Mouse (Mus musculus) urinary bladder, adult 18-20 months (tissue): ENCODE data around the gene Cngb1.

Experiments
- DNase-seq, 2 experiments: peaks; one replicate each; pipeline ENCODE4 v3.0.0; 2022; ENCODE audit warnings: low spot score in 2 of 2, mixed read lengths in 2 of 2

Gene Cngb1

GRCm38 (mm10) chr8:95306431-95306830, at the start of gene Cngb1:
Gene Cngb1 (minus strand): TSS chr8:95306585.
- no peak for DNase-seq

DNA sequence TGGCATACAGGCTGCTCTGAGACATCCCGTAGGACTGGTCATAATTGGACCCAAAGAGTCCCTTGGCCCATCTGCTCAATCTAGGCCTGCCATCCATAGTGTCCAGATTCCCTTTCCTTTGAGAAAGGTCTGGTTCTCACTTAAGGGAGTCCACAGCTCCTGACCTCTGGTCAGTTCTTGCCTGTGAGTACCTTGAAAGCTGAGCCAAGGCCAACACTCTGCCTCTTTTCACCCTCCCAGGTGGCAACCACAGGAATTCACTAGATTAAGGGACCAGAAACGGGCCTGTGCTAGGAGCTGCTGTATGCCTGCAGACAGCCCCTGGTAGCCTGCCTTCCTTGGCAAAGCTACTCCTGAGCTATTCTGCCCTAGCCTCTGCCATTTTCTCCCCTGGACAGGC, 48.2 kb upstream of the Cngb1 start:
- DNase-seq: no peak

DNA sequence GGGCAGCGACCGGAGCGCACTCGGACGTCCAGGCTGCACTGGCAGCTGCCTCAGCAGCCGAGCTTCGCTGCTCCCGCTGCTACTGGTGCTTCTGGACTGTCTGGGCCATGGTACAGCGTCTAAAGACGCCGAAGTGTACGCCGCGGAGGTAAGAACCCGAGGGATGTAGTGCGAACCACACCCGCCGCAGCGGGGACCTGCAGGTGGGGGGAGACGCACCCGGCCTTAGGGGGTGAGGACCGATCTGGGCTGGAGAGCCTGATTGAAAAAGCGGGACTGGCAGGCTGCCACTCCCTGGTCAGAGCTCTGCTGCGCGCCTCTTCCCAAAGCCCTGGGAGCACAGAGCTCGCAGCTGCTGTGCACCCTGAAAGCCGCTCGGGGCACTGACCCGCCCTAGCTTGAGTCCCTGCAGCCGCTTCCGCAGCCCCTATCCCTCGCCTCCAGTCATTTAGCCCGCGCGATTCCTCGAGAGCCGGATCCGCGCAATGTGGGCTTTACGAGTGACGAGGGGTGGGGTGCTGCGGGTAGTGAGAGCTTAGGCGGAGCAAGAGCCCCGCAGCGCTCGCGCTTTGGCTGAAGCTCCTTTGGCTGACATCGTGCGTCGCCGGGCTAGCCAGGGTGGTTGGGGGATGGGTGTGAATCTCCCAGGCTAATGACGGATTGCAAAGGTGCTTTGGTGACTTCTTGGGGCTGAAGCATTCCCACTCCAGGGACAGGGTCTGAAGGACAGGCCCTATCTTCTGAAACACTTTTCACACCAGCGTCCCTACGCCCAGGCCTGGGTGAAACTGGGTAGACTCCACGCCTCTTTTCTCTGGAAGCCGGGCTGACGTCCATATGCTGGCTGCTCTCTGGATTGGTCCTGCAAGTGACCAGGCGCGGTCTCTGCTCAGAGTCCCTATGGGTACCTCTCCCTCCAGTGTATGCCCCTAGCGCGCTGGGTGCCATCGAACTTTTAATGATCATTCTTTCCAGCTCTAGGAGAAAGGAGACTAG, 46.8 kb upstream of the Cngb1 start:
- peak in 1 of 2 experiments; percentile 56 for DNase-seq

DNA sequence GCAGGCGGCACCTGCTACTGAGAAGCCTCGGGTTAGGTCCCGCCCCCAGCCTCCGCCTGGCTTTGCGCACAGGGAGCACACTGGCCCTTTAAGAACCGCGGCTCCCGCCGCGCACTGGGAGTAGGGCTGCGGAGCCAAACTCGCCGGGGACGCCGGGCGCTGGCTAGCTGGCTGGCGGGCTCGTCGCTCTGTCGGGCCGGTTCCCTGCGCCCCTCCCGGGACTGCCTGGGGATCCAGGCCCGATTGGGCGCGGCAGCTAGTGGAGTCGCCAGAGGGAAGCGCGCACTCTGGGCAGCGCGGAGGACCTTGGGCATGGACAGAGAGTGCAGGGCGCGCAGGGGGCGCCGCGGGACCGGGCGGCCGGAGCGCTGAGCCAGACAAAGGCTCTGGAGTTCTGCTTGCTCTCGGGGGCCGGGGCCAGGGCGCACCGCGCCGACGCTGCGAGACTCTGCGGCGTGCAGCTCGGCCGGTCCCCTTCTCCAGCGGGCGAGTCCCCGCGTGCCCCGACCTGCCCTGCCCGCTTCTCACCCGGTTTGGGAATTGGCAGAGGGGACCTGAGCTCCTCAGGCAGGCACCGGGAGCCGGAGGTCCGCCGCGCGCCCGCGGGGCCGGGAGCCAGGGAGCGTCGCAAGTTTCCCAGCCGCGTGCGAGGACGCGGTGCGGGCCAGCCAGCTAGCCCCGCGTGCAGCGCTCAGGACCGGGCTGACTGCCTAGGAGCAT, 45.9 kb upstream of the Cngb1 start, which contains the start of gene Mmp15:
Gene Mmp15 (plus strand): TSS at position 118 of the 720 bp plus-strand sequence.
- peak; percentile 71 to 77 for DNase-seq

DNA sequence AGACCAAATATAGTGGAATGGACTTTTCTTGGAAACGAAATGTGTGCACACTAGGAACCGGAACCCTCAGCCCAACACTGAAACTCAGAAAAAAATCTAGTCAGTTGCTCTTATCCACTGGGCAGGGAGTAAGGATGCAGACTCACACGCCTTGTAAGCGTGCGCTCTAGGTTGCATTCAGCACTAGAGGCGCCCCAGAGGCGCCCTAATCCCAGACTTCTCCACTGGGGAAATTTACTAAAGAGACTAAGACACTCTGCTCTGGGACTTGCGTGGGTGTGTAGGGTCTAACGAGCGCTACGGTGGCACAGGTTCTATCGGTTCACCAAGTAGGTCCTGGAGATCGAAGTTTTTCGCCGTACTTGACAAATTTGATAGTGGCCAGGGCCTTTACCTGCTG, 45.1 kb upstream of the Cngb1 start:
- DNase-seq: no peak

DNA sequence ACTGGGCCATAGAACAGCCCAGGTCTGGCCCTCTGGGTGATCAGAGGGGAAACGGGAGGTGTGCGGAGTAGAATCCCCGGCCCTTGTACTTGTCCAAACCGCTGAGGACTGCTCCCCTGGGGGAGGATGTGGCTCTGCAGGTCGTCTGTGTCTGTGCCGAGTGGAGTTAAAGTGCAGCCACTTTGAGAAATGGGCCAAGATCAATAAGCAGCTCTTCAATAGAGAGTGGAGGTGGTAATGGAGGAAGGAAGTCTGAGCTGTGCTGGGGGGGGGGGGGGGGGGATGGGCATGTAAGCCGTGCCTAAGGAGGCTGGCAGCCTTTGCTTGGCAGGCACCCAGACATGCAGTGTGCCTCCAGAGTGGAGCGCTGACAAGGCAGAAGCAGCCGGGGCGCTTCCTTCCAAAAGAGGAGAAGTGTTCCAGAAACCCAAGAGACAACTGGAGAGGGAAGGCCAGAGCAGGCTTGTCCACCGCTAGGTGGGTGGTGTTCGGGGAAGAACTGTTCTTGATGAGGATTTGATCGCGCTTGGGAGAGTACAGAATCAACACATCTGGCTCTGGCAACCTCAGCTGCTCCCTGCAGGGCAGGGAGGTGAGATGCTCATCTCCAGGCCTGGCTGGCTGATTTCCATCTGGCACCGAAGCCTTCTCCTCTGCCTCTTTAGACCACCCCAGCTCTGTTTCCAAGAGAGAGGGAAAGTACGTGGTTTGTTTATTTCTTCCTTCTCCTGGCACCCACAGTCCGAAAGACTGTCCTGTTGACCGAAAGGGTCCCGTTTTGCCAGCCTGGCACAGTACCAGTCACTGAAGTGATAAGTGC, 42.6 kb upstream of the Cngb1 start:
- DNase-seq: no peak

DNA sequence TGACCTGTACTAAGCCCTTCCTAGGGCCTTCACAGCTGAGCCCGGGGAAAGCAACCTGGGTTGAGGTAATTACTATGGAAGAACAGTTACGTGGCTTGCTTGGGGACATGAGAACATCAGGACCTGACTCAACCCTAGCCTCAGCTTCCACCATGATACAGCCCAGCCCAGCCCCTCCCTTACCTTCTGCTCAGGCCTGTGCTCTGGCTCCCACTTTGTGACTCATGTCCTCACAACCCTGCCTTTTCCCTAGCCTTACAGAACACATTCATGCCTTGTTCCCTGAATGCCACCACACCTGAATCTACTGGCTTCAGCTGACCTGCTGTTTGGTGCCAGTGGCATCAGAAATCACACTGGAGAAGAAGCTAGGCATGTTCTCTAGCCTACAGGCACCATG, 42.0 kb upstream of the Cngb1 start:
- no peak for DNase-seq

- peak in 1 of 2 experiments; percentile 45 for DNase-seq
Measured at GRCm38 (mm10) chr8:95346643-95347545, 40.5 kb upstream of the Cngb1 start.

DNA sequence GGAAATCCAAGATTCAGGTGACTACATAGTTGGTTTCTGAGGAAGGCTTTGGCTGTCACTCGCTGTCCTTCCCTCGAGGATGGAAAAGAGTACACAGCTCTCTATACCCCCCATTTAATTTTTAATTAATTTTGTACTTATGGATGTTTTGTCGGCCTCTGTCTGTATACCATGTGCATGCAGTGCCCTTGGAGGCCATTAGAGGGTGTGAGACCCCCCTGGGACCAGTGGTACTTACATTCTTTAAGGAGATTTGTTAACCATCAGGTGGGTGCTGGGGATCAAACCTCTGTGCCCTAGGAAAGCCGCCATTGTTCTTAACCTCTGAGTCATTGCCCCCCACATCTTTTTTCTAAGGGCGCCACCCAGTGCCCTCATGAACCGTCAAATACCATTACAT, 38.3 kb upstream of the Cngb1 start:
- no peak for DNase-seq

- DNase-seq: peak in 1 of 2 experiments; percentile 42
Measured at GRCm38 (mm10) chr8:95341721-95342120, 35.3 kb upstream of the Cngb1 start.

- no peak for DNase-seq
Measured at GRCm38 (mm10) chr8:95336363-95336762, 30.0 kb upstream of the Cngb1 start.

DNA sequence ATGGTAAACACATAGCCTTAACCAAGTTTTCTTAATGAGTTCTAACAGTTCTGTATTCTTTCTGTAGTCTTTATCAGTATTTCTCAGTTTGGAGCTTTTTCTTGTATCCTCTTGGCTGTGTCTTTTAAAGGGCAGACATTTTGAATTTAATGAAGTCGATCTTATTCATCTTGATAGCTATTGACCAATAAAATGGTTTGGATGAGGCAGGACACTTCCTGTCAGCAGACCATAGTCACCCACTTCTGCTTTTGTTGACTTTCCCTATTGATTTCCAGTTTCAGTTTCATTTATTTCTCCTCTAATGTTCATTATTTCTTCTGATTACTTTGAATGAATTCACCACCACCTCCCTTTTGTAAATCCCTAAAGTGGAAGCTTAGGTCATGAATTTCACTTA, 29.3 kb upstream of the Cngb1 start:
- DNase-seq: no peak

GRCm38 (mm10) chr8:95332437-95333199, 26.2 kb upstream of the Cngb1 start:
- no peak for DNase-seq

DNA sequence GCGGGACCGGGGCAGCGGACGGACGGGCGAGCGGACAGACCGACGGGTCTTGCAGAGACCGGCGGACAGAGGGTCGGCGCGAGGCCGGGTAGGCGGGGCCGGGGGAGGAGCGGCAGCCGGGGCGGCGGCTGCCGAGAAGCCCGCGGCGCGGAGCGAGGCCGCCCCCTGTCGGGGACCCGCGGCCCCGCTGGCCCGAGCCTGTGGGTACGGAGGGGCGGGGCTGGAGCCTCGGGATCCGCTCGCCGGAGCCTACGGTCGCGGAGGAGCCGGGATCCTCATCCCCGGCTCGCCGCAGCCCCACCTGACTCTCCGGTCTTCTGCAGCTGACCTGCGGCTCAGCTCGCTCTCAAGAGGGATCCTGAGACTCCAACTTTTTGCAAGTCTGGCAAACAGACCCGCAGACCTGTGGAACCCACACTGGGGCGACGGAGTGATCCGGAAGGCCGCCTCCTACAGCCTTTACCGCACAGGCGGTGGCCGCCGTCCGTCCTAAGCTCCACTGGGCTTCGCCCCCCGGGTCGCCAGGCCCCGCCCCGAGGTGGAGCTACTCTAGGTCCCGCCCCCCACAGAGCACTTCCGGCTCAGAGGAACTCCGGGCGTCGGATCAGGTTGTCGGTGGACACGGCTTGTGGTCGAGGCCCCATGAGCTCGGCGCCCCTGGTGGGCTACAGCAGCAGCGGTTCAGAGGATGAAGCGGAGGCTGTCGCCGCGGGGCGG, 25.5 kb upstream of the Cngb1 start, which contains the start of the genes Zfp319 and Usb1:
Gene Zfp319 (minus strand): TSS at position 231 of the 717 bp plus-strand sequence.
Gene Usb1 (plus strand): TSS at position 565 of the 717 bp plus-strand sequence.
- DNase-seq: peak; percentile 89 to 95

DNA sequence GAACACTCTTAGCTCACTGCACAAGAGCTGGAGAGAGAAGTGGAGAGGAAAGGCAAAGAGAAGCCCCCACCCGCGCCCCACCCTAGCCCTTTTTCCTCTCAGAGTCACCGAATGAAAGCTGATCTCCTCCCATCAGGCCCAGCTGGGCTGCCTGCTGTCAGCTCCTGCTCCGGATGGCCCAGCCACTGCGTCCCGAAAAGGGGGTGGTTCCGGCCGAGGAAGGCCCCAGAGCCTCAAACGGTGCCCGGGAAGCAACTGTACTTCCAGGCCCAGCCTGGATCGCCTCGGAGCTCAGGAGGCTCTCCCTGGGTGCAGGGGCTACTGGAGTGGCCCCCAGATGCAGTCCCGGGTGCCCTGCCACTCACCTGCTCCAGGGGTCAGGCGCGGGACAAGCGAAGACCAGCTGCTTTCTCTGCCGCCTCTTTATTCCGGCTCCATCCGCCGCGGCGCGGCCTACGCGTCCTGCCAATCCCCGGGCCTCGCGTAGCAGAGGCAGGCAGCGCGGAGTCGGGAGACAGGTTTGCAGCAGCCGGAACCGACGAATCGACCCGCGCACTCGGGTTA, 24.9 kb upstream of the Cngb1 start:
- DNase-seq: peak in 1 of 2 experiments; percentile 46

- DNase-seq: no peak
Measured at GRCm38 (mm10) chr8:95330367-95330766, 24.0 kb upstream of the Cngb1 start.

GRCm38 (mm10) chr8:95327866-95328465, 21.6 kb upstream of the Cngb1 start:
- DNase-seq: no peak

DNA sequence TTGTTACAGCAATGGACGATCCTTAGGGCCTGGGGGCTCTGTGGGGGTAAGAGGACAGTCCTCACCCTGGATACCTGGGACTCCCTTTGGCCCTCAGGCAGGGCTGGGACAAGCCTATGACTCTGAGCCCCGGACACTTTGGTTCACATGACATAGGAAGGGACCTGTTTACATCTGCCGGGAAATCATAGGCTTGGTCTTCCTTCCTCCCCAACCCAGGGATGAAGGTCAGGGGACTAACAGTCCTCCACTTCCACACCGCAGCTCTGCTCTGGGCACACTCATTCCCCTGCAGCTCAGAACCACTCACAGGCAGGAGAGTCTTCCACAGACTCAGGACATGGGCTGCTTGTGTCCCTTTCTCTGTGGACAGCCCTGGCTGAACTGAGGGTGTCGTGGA, 20.4 kb upstream of the Cngb1 start:
- DNase-seq: no peak
